Mouse (Mus musculus): ENCODE results near the gene Smarcc1. TPM values are rescaled to one million over a fixed set of nuclear protein-coding genes. Genes with fewer than 3 reads are reported as not detected.
"Not testable (repeated sequence)": the region's sequence is repeated elsewhere in the genome, so short reads cannot be mapped to it uniquely, and the experiment has no call there.

Gene Smarcc1
- total RNA-seq, 2 experiments from 2014 or later, result 23.4 to 27.4 TPM

- intact Hi-C loops (cut with DNase I), result loop anchor here (1.0 kb wide), 1 partner anchor 12 kb away; no protein-coding TSS in a partner anchor
- DNase-seq, result no peak
Measured at GRCm38 (mm10) chr9:110130896-110131524, 13.5 kb downstream of the Smarcc1 start.

DNA sequence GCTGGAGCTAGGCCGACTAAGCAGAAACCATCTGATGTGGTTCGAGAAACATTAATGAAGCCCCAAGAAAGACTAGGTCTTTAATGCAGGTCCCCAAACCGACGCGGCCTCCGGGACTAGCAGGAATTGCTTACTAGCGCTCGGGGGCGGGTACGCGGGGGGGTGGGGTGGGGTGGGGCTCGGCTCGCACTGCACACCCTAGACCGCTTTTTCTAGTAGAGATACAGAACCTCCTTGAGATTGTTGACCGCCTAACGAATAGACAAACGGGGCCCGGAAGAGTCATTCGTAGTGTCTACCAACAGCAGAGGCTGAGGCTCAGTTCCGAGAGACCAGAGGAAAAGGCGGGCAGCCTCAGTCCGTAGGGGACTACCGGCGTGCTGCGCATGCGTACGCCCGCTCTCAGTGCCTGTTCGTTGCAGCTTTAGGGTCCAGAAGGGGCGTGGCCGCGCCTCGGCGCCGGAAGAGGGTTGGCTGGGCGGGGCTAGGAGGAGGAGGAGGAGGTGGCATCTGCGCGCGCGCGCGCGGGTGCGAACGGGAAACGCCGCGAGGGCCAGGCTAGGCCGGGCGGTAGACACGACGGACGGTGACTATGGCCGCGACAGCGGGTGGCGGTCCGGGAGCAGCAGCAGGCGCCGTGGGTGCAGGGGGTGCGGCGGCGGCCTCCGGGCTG, 14.2 kb downstream of the Smarcc1 start:
- intact Hi-C loops (cut with DNase I), result no loop called here
- peak; percentile 99 to 100 for DNase-seq

DNA sequence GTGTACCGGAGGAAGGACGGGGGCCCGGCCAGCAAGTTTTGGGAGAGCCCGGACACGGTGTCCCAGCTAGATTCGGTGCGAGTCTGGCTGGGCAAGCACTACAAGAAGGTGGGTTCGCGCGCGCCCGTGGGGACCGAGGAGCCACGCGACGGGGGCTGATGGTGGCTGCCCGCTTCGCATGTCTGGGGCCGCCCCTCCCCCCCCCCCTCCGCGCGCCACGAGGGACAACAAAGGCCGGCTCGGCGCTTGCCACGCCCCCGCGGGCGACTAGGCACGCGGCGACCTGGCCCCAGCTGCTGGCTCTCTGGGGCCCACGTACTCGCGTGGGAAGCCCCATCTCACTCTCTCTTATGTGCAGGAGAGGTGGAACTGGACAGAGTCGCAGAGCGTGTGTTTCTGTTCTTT, 14.7 kb downstream of the Smarcc1 start:
- intact Hi-C loops (cut with DNase I), result no loop called here
- no peak for DNase-seq

DNA sequence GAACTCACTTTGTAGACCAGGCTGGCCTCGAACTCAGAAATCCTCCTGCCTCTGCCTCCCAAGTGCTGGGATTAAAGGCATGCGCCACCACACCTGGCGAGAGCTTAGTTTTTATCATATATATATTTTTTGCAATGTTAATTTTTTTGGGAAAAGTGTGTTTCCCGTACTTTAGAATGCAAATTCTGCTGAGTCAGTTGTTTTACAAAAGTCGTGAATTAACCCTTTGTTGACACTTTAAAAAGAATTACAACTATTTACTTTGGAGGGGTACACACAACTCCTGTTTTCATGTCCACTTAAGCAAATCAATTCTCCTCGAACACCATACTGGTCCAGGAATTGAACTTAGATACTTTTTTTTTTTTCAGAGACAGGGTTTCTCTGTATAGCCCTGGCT, 15.4 kb downstream of the Smarcc1 start:
- intact Hi-C loops (cut with DNase I), result no loop called here
- DNase-seq, result no peak

DNA sequence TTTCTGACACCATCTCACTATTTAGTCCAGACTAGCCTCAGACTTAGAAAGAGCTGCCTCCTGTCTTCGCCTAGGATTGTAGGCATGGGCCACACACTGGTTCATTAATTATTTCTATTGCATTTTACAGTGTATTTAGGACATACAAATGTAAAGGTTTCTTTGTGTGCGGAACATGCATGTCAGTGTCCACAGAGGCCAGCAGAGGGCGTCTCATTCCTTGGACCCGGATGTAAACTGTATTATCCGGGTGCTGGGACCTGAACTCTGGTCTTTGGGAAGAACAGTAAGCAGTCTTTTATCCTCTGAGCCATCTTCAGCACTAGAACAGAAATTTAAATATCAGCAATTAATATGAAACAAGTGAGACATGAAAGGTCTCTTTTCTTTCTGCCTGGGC, 16.7 kb downstream of the Smarcc1 start:
- intact Hi-C loops (cut with DNase I), result no loop called here

GRCm38 (mm10) chr9:110139119-110139518, 21.6 kb downstream of the Smarcc1 start:
- intact Hi-C loops (cut with DNase I), result no loop called here
- DNase-seq, result no peak

More for the DNA sequence above, 16.7 kb downstream of the Smarcc1 start:
- DNase-seq, result no peak

DNA sequence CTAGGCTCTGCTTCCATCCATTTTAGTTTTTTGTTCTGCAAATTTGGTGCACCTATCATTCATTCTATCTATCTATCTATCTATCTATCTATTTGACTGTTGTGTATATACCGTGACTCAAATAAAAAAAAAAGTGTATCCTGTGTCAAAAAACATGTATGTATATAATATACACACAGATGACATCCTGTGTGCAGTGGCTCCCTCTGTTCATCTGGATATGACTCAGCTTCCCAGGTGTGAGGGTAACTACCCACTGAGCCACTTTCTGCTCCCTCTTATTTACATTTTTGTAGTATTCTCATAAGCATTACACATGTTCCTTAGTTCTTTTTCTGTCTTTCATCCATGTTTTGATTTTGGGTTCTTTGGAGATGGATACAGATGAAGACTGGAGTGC, 24.6 kb downstream of the Smarcc1 start:
- intact Hi-C loops (cut with DNase I), result no loop called here
- no peak for DNase-seq

DNA sequence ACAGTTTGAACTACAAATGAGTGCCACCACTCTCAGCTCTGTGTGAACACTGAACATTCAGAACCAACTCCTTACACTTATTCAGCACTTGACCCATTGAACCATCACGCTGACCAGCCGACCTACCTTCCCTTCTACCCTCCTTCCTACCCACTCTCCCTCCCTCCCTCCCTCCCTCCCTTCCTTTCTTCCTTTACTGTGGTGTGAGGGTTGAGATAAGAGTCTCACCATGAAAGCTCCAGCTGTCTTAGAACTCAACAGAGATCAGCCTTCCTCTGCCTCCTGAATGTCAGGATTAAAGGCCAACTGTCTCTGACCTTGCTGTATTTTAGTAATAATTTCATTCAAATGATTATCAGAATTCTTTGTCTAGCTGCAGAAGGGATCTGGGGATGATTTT, 31.1 kb downstream of the Smarcc1 start:
- intact Hi-C loops (cut with DNase I), result no loop called here
- no peak for DNase-seq

DNA sequence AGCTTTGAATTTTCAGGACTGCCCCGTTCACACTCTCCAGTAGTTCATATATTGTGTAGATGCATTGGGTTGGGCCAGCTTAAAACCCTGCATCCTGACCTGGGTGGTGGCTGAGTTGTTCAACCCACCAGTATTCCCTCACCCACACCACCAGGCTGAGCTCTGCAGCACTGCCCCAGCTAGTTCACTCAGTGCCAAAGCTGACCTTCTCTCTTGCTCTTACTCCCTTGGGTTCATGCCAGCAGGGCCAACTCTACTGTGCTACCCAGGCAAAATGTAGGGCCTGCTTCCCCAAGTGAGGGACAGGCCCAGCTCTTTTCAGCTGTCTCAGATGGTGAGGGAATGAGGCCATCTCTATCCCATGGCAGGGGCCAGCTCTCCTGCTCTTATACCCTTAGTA, 41.5 kb downstream of the Smarcc1 start:
- DNase-seq, result no peak
- intact Hi-C loops (cut with DNase I), result no loop called here

- DNase-seq; intact Hi-C loops (cut with DNase I): not testable (repeated sequence)
Measured at GRCm38 (mm10) chr9:110160486-110160885, 43.0 kb downstream of the Smarcc1 start.

DNA sequence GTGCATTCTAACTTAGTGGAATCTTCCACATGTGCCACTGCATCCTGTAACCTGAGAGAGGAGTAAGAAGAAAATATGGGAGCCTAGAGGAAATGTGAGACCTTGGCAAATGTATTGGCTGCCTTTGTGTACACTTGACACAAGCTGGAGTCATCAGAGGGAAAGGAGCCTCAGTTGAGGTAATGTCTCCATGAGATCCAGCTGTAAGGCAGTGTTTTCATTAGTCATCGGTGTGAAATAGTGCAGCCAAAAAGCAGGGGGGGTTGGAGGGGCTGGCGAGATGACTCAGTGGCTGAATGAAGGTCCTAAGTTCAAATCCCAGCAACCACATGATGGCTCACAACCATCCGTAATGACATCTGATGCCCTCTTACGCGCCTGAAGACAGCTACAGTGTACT, 44.9 kb downstream of the Smarcc1 start:
- intact Hi-C loops (cut with DNase I), result no loop called here
- DNase-seq, result no peak

- no peak for DNase-seq
- intact Hi-C loops (cut with DNase I), result no loop called here
Measured at GRCm38 (mm10) chr9:110163071-110163470, 45.6 kb downstream of the Smarcc1 start.

- DNase-seq, result no peak
- intact Hi-C loops (cut with DNase I), result no loop called here
Measured at GRCm38 (mm10) chr9:110170858-110171257, 53.4 kb downstream of the Smarcc1 start.

DNA sequence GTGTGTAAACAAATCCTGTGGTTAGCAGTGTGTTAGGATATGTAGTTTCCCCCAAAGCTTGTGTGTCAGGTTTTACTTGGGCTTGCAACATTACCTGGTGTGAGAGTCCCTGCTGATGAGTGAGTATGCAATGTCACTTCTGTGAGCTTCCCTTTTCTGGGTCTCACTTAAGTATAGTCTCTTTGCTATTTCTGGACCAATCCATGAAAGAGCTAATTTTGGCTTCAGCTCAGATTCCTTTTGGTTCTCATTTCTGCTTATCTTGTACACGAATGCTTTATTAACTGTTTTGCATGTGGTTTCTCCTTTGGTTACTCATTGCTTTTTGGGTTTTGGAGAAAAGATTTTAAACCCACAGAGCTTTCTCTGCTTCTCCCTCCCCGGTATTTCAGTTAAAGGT, 82.4 kb downstream of the Smarcc1 start:
- intact Hi-C loops (cut with DNase I), result no loop called here
- no peak for DNase-seq

DNA sequence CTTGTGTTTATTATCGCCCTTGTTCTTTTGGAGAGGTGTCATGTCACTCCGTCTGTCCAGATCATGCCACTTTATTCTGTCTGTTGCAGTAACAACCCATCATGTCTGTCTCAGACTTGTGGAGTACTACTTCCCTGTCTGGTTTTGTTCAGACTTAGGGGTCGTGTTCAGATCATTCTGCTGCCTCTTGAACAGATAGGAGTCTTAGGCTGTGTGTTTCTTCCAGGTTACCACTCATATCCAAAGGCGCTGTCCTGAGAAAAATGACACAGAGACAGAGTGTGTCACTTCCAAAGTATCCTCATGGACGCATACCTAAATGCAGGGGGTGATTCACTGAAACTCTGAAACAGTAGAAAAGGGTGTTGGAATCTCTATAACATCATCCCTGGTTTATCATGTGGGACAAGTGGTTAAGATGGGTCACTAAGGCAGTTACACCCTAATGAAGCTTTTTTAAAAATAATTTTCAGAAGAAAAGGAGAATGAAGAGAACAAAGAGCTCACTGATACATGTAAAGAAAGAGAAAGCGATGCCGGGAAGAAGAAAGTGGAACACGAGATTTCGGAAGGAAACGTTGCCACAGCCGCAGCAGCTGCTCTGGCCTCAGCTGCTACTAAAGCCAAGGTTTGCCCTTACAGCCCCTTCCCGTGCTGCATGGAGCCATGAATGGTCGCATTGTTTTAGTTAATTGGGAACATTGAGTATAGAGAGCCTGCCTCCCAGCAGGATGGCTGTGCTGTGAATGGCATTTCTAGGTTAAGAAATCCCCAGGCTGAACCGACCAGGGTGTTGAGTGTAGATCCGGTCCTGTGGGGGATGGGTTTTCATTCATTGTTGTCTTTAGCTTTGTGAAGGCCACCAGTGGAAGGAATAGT, 88.3 kb downstream of the Smarcc1 start:
- intact Hi-C loops (cut with DNase I), result no loop called here
- DNase-seq, result no peak

DNA sequence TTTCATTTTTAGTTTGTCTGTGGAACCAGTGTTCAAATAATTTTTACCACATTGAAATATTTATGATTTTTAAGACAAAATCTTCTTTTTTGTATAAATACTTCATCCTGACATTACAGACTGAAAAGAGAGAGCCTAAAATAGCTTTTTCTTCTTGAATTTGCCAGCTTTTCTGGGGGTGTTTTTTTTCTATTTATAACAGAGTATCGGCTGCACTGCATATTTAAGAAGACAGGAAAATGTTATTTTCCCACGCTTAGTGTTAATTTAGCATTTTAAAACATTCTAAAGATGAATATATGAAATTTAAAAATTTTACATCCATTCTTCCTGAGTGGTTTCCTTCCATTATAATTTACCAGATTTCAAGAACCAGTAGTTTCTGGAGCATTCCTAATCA, 88.9 kb downstream of the Smarcc1 start:
- intact Hi-C loops (cut with DNase I), result no loop called here
- no peak for DNase-seq

- intact Hi-C loops (cut with DNase I), result no loop called here
- DNase-seq, result no peak
Measured at GRCm38 (mm10) chr9:110208265-110208664, 90.8 kb downstream of the Smarcc1 start.

- intact Hi-C loops (cut with DNase I), result no loop called here
- no peak for DNase-seq
Measured at GRCm38 (mm10) chr9:110208967-110209366, 91.5 kb downstream of the Smarcc1 start.

DNA sequence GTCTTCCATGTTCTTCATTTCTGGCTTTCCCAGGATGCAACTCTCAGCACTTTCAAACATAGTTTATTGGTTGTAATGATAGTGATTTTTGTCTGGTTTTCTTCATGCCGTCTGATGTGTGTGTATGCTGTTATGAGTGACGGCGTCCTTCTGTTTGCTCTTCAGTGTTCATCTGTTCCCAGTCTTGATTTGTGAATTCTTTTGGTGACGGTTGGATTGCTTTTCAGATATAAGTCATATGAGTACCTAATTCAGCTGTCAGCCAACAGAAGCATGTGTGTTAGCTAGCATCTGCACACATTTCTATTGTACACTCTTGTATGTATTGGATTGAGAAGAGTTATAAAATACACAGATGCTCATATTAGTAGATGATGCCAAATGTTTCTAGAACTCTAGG, 106.8 kb downstream of the Smarcc1 start:
- intact Hi-C loops (cut with DNase I), result no loop called here
- no peak for DNase-seq

- DNase-seq, result no peak
- intact Hi-C loops (cut with DNase I), result no loop called here
Measured at GRCm38 (mm10) chr9:110226191-110226590, 108.7 kb downstream of the Smarcc1 start.

GRCm38 (mm10) chr9:110228671-110229070, 111.2 kb downstream of the Smarcc1 start:
- intact Hi-C loops (cut with DNase I), result no loop called here
- DNase-seq, result no peak

- intact Hi-C loops (cut with DNase I), result no loop called here
- no peak for DNase-seq
Measured at GRCm38 (mm10) chr9:110229112-110229511, 111.6 kb downstream of the Smarcc1 start.
